Comparison of ENCODE assay signal across 11 mouse cellular contexts in genomic region chr12:56535411-56536173, GRCm38 (mm10). TPM values are rescaled to one million over a fixed set of nuclear protein-coding genes. Genes with fewer than 3 reads are reported as not detected.
DNase-seq lines count a peak whose midpoint lies in the region; ATAC-seq and TF ChIP-seq lines count a peak whose summit lies in the region.
"Had no signal": no experiment of that assay in that cellular context is flagged by ENCODE, and none has a peak within 500 bp of the region (broad histone marks: within the 10 kb centered on the region; RNA-seq: fewer than 3 reads in every experiment).

No protein-coding gene starts in this region.

- H3K4me2 ChIP-seq in heart, embryonic 11.5 days = peak overlapping the region; percentile 66
- peak overlapping the region; percentile 44 for H3K4me2 ChIP-seq in forebrain, embryonic 13.5 days
- H3K4me2 ChIP-seq in lung, embryonic 16.5 days (ENCODE audit: low read depth, low read length) = peak overlapping the region; percentile 47; the same call in 1 of the 2 replicates

- no peak overlapping the region for H3K27ac ChIP-seq in heart, embryonic 11.5 days (ENCODE audit: low read depth, low read length)
- H3K27ac ChIP-seq in ES-Bruce4 (ENCODE audit: insufficient read depth, low read length) = no peak overlapping the region
- peak overlapping the region; percentile 86 for H3K27ac ChIP-seq in forebrain, embryonic 13.5 days
- H3K27ac ChIP-seq in lung, embryonic 16.5 days (ENCODE audit: low read length) = peak overlapping the region; percentile 97

- H3K36me3 ChIP-seq in heart, embryonic 11.5 days (ENCODE audit: control insufficient read depth, insufficient read depth, low read length) = no peaks in the 10 kb centered on the region
- H3K36me3 ChIP-seq in ES-Bruce4 (ENCODE audit: control insufficient read depth, insufficient read depth, low read length, poor library complexity, severe bottlenecking) = no peaks in the 10 kb centered on the region
- no peaks in the 10 kb centered on the region for H3K36me3 ChIP-seq in forebrain, embryonic 13.5 days (ENCODE audit: poor library complexity, severe bottlenecking)
- H3K36me3 ChIP-seq in lung, embryonic 16.5 days (ENCODE audit: control insufficient read depth, insufficient read depth, low read length) = no peaks in the 10 kb centered on the region

- H3K4me3 ChIP-seq in heart, embryonic 11.5 days (ENCODE audit: low read depth, low read length) = peak overlapping the region; percentile 16
- peak overlapping the region; percentile 34 for H3K4me3 ChIP-seq in ES-Bruce4 (ENCODE audit: low read depth, low read length)
- peak overlapping the region; percentile 43 for H3K4me3 ChIP-seq in forebrain, embryonic 13.5 days
- peak overlapping the region; percentile 62 for H3K4me3 ChIP-seq in lung, embryonic 16.5 days (ENCODE audit: low read length)

- H3K4me1 ChIP-seq in heart, embryonic 11.5 days (ENCODE audit: control insufficient read depth, insufficient read depth, low read length) = peaks cover 11% of the 10 kb centered on the region; the same call in 1 of the 2 replicates
- peaks cover 1% of the 10 kb centered on the region for H3K4me1 ChIP-seq in ES-Bruce4 (ENCODE audit: control insufficient read depth, insufficient read depth, low read length)
- H3K4me1 ChIP-seq in forebrain, embryonic 13.5 days = peaks cover 18% of the 10 kb centered on the region
- 0 out of 2 replicates have a peak, but pooled peaks cover 2% of the 10 kb centered on the region for H3K4me1 ChIP-seq in lung, embryonic 16.5 days (replicated peaks; ENCODE audit: control insufficient read depth, insufficient read depth, low read length)

- ATAC-seq in heart, embryonic 11.5 days (replicated peaks; ENCODE audit: insufficient number of reproducible peaks, low FRiP score, low TSS enrichment) = no peak
- peak; percentile 19; the same call in 1 of the 2 replicates for ATAC-seq in forebrain, embryonic 13.5 days
- ATAC-seq in lung, embryonic 16.5 days (ENCODE audit: low read depth) = peak; percentile 69
- ATAC-seq in erythroblast, adult 5-6 weeks (replicated peaks; ENCODE audit: low FRiP score, poor library complexity, severe bottlenecking) = no peak

- peaks cover 92% of the 10 kb centered on the region for H3K27me3 ChIP-seq in heart, embryonic 11.5 days (ENCODE audit: control insufficient read depth, insufficient read depth, low read length)
- H3K27me3 ChIP-seq in ES-Bruce4 (ENCODE audit: control insufficient read depth, insufficient read depth, low read length, poor library complexity, severe bottlenecking) = peaks cover 69% of the 10 kb centered on the region
- peaks cover 98% of the 10 kb centered on the region for H3K27me3 ChIP-seq in forebrain, embryonic 13.5 days
- H3K27me3 ChIP-seq in lung, embryonic 16.5 days (ENCODE audit: control insufficient read depth, insufficient read depth, low read depth, low read length) = peaks cover 82% of the 10 kb centered on the region

- TF ChIP-seq EP300 in ES-Bruce4 (IDR thresholded peaks at IDR 0.05; ENCODE audit: insufficient read depth, low read depth, low read length) = no peak

- under 1% methylated on average over 34 of the region's 36 CpGs for WGBS in heart, embryonic 11.5 days (ENCODE audit: insufficient replicate concordance)
- WGBS in forebrain, embryonic 13.5 days = 1% methylated on average over 30 of the region's 36 CpGs
- WGBS in lung, embryonic 16.5 days = 0% methylated on average over 16 of the region's 36 CpGs

- no peak for TF ChIP-seq POLR2A in ES-Bruce4 (IDR thresholded peaks at IDR 0.05; ENCODE audit: insufficient read depth, low read length)

- TF ChIP-seq CTCF in ES-Bruce4 (IDR thresholded peaks at IDR 0.05; ENCODE audit: low read depth, low read length) = no peak

- DNase-seq in heart, adult 18-20 months = no peak
- DNase-seq in testis, postnatal 14 days (ENCODE audit: low spot score) = no peak
- no peak for DNase-seq in thymus, postnatal 25 days
- DNase-seq: adrenal gland, adult 8-10 months had no signal

- H3K9me3 ChIP-seq in heart, embryonic 11.5 days (replicated peaks; ENCODE audit: control insufficient read depth, low read length) = no peaks in the 10 kb centered on the region
- H3K9me3 ChIP-seq in ES-Bruce4 (replicated peaks; ENCODE audit: control insufficient read depth, insufficient read depth, low read length, poor library complexity, severe bottlenecking) = no peaks in the 10 kb centered on the region
- H3K9me3 ChIP-seq in forebrain, embryonic 13.5 days (replicated peaks) = no peaks in the 10 kb centered on the region
- no peaks in the 10 kb centered on the region for H3K9me3 ChIP-seq in lung, embryonic 16.5 days (ENCODE audit: control insufficient read depth, low read length)

- no peak overlapping the region for H3K9ac ChIP-seq in heart, embryonic 11.5 days (ENCODE audit: low read depth, low read length)
- H3K9ac ChIP-seq in ES-Bruce4 (ENCODE audit: low read depth, poor library complexity, severe bottlenecking) = no peak overlapping the region
- peak overlapping the region; percentile 73 for H3K9ac ChIP-seq in forebrain, embryonic 13.5 days
- H3K9ac ChIP-seq in lung, embryonic 16.5 days (ENCODE audit: low read length) = peak overlapping the region; percentile 83

RNA-seq across cellular contexts. Expression of gene Nkx2-1, which starts 1.1 kb away (rescaled TPM):
- 0.25 and 1.6 TPM in 2 replicates for polyA plus RNA-seq in heart, embryonic 11.5 days (2014; fragmentation: Nextera tagmentation; extraction: Ambion mirVana)
- total RNA-seq in heart, adult 18-20 months (2021) = under 1 TPM in 1 of 2 experiments, not detected in 1; 0.26 TPM
- not detected in 2 replicates for polyA plus RNA-seq in ES-Bruce4 (2011; ENCODE audit: insufficient read depth, insufficient read length, low read depth, missing spikeins)
- 12.4 and 22.6 TPM in 2 replicates for polyA plus RNA-seq in forebrain, embryonic 13.5 days (2015; fragmentation: Nextera tagmentation; extraction: Ambion mirVana)
- 74.8 and 91.7 TPM in 2 replicates for polyA plus RNA-seq in lung, embryonic 16.5 days (2015; fragmentation: Nextera tagmentation; extraction: Ambion mirVana)
- not detected in 2 replicates for total RNA-seq in erythroblast, adult 5-6 weeks (2015; ENCODE audit: low replicate concordance)
- total RNA-seq in erythroblast, adult 5-6 weeks (2017; ENCODE audit: low replicate concordance) = not detected in 2 replicates
- total RNA-seq: adrenal gland, adult 8-10 months; liver, adult 2 months had no signal
- polyA plus RNA-seq: C2C12 had no signal

Comparison
In these comparisons a context has a peak if more than half of its experiments do, and no peak if none do; other contexts are left out.
1. ATAC-seq: peak in forebrain, embryonic 13.5 days (single experiment) and lung, embryonic 16.5 days (single experiment); none in heart, embryonic 11.5 days (single experiment) and erythroblast, adult 5-6 weeks (single experiment).
2. H3K27ac ChIP-seq: peak in forebrain, embryonic 13.5 days (single experiment) and lung, embryonic 16.5 days (single experiment); none in heart, embryonic 11.5 days (single experiment) and ES-Bruce4 (single experiment).
3. H3K9ac ChIP-seq: peak in forebrain, embryonic 13.5 days (single experiment) and lung, embryonic 16.5 days (single experiment); none in heart, embryonic 11.5 days (single experiment) and ES-Bruce4 (single experiment).
4. Peak in every context shown above with its lines, with median percentiles within 50 percentile points of each other: H3K4me2 ChIP-seq and H3K4me3 ChIP-seq.